Mouse (Mus musculus) small intestine, adult 2 months (tissue): ENCODE data around the gene Csf1. TPM values are rescaled to one million over a fixed set of nuclear protein-coding genes. Genes with fewer than 3 reads are reported as not detected.

Source experiments
- H3K27ac ChIP-seq: fragments of 200-500 bp; 2 replicates; pipeline ENCODE4 v1.5.1; 2012; ENCODE audit warnings: low read depth, low read length, control low read depth, inconsistent platforms; ENCODE audit not compliant: insufficient read depth
- H3K27me3 ChIP-seq: fragments of 200-500 bp; 2 replicates; pipeline ENCODE4 v1.6.1; 2012; ENCODE audit warnings: mild to moderate bottlenecking, moderate library complexity, low read length, inconsistent platforms; ENCODE audit not compliant: control insufficient read depth, insufficient read depth
- H3K36me3 ChIP-seq: fragments of 200-500 bp; 2 replicates; pipeline ENCODE4 v1.6.1; 2012; ENCODE audit warnings: mild to moderate bottlenecking, low read length, control low read depth, inconsistent platforms; ENCODE audit not compliant: control insufficient read depth, insufficient read depth
- H3K4me1 ChIP-seq: fragments of 200-500 bp; 2 replicates; pipeline ENCODE4 v1.6.1; 2012; ENCODE audit warnings: low read length, inconsistent platforms, mixed read lengths; ENCODE audit not compliant: control insufficient read depth, insufficient read depth, insufficient read length
- H3K4me3 ChIP-seq: fragments of 200-500 bp; 2 replicates; pipeline ENCODE4 v1.5.1; 2012; ENCODE audit warnings: low read depth, mild to moderate bottlenecking, control low read depth, inconsistent platforms, low read length, moderate library complexity
- CTCF ChIP-seq: fragments of 200-500 bp; IDR thresholded peaks from 2 replicates; pipeline ENCODE4 v1.5.1; 2012; ENCODE audit warnings: low read depth, mild to moderate bottlenecking, control low read depth, inconsistent platforms, low read length, moderate library complexity, mixed read lengths; ENCODE audit not compliant: insufficient replicate concordance, insufficient read length; ENCODE audit errors: extremely low read depth
- POLR2A ChIP-seq: fragments of 200-500 bp; IDR thresholded peaks from 2 replicates; pipeline ENCODE4 v1.6.1; 2012; ENCODE audit warnings: low read depth, mild to moderate bottlenecking, control low read depth, inconsistent platforms, low read length, moderate library complexity
- WGBS: fragments of 180-500 bp; shearing (Covaris S2); methylation state at CpG from one replicate; pipeline ENCODE4 v1.1.7; 2018; 5-methylcytosine and 5-hydroxymethylcytosine counted together
- polyA plus RNA-seq: library from polyadenylated mRNA; depleted of rRNA; stranded (reverse); fragments of >200 nt; gene quantifications from 2 replicates; pipeline ENCODE4 v1.2.3, GENCODE M21; 2012

Csf1 gene
- polyA plus RNA-seq, 1 experiment, result 9.7 TPM

- no peak for TF ChIP-seq POLR2A
- no peak for TF ChIP-seq CTCF
- H3K4me1 ChIP-seq, result peaks cover 9% of the 10 kb centered on the region; the same call in 1 of the 2 replicates
- 28% methylated on average over 2 of the region's 2 CpGs for WGBS
- H3K27me3 ChIP-seq, result 0 out of 2 replicates have a peak, but pooled peaks cover 3% of the 10 kb centered on the region
- H3K4me3 ChIP-seq, result no peak overlapping the region
- H3K36me3 ChIP-seq, result no peaks in the 10 kb centered on the region
- no peak overlapping the region for H3K27ac ChIP-seq
Measured at GRCm38 (mm10) chr3:107766804-107767203, 6.5 kb upstream of the Csf1 start.

GRCm38 (mm10) chr3:107765979-107766378, 5.7 kb upstream of the Csf1 start:
- Histone ChIP-seq H3K4me1 (peaks cover 8% of the 10 kb centered on the region; the same call in 1 of the 2 replicates), H3K36me3 (no peaks in the 10 kb centered on the region), H3K4me3 (no peak overlapping the region), H3K27me3 (0 out of 2 replicates have a peak, but pooled peaks cover 3% of the 10 kb centered on the region), H3K27ac (no peak overlapping the region)
- 75% methylated on average over 2 of the region's 2 CpGs for WGBS
- TF ChIP-seq POLR2A (no peak), CTCF (no peak)

- WGBS, result 83% methylated on average over 4 of the region's 4 CpGs
- Histone ChIP-seq H3K27ac (no peak overlapping the region), H3K4me1 (peaks cover 12% of the 10 kb centered on the region; the same call in 1 of the 2 replicates), H3K36me3 (no peaks in the 10 kb centered on the region), H3K4me3 (no peak overlapping the region), H3K27me3 (0 out of 2 replicates have a peak, but pooled peaks cover 3% of the 10 kb centered on the region)
- no peak for TF ChIP-seq CTCF
- TF ChIP-seq POLR2A, result no peak
Measured at GRCm38 (mm10) chr3:107763552-107763951, 3.3 kb upstream of the Csf1 start.

- 94% methylated on average over 5 of the region's 5 CpGs for WGBS
- H3K4me3 ChIP-seq, result no peak overlapping the region
- H3K27me3 ChIP-seq, result no peaks in the 10 kb centered on the region
- peaks cover 8% of the 10 kb centered on the region; the same call in 1 of the 2 replicates for H3K4me1 ChIP-seq
- no peaks in the 10 kb centered on the region for H3K36me3 ChIP-seq
- H3K27ac ChIP-seq, result no peak overlapping the region
- no peak for TF ChIP-seq CTCF
- TF ChIP-seq POLR2A, result no peak
Measured at GRCm38 (mm10) chr3:107761446-107761845, 1.2 kb upstream of the Csf1 start.

- Histone ChIP-seq H3K4me3 (0 out of 2 replicates have a peak overlapping the region, but pooled peaks have one; percentile 82), H3K36me3 (no peaks in the 10 kb centered on the region), H3K27me3 (no peaks in the 10 kb centered on the region), H3K4me1 (peaks cover 8% of the 10 kb centered on the region; the same call in 1 of the 2 replicates), H3K27ac (no peak overlapping the region)
- no peak for TF ChIP-seq POLR2A
- no peak for TF ChIP-seq CTCF
- WGBS, result 63% methylated on average over 1 of the region's 1 CpGs
Measured at GRCm38 (mm10) chr3:107760771-107761170, 502 bp upstream of the Csf1 start.

- TF ChIP-seq CTCF, result no peak
- no peak for TF ChIP-seq POLR2A
- Histone ChIP-seq H3K4me1 (peaks cover 8% of the 10 kb centered on the region; the same call in 1 of the 2 replicates), H3K27me3 (no peaks in the 10 kb centered on the region), H3K36me3 (no peaks in the 10 kb centered on the region), H3K4me3 (peak overlapping the region; percentile 82), H3K27ac (peak overlapping the region; percentile 72; the same call in 1 of the 2 replicates)
- 49% methylated on average over 3 of the region's 3 CpGs for WGBS
Measured at GRCm38 (mm10) chr3:107758638-107759037, 1.6 kb downstream of the Csf1 start.

- H3K27ac ChIP-seq, result no peak overlapping the region; the same call in 1 of the 2 replicates
- TF ChIP-seq CTCF, result no peak
- TF ChIP-seq POLR2A, result no peak
- H3K36me3 ChIP-seq, result peaks cover 3% of the 10 kb centered on the region; the same call in 1 of the 2 replicates
- H3K4me3 ChIP-seq, result peak overlapping the region; percentile 26; the same call in 1 of the 2 replicates
- WGBS, result 59% methylated on average over 2 of the region's 2 CpGs
- H3K27me3 ChIP-seq, result no peaks in the 10 kb centered on the region
- H3K4me1 ChIP-seq, result peaks cover 8% of the 10 kb centered on the region; the same call in 1 of the 2 replicates
Measured at GRCm38 (mm10) chr3:107758176-107758575, 2.1 kb downstream of the Csf1 start.
